Mouse (Mus musculus): ENCODE measurements at regions not wholly inside any gene's neighbourhood (a gene's known extent, or its start where the extent isn't known, plus 50 kb on each side); places are given as distances from the start of the nearest gene placed in this dataset.

GRCm38 (mm10) chr3:37916281-37916680, 192.0 kb upstream of the Gm5148 start:
- Histone ChIP-seq H3K79me2 (ENCODE audit: control insufficient read depth, insufficient read depth) (no peaks in the 10 kb centered on the region), H3K27me3 (ENCODE audit: control insufficient read depth, insufficient read depth, insufficient read length) (no peaks in the 10 kb centered on the region), H3ac (ENCODE audit: control insufficient read depth, insufficient read length) (no peak overlapping the region), H3K36me3 (ENCODE audit: control insufficient read depth, insufficient read depth) (no peaks in the 10 kb centered on the region), H3K4me3 (no peak overlapping the region), H3K4me2 (ENCODE audit: low read depth) (peak overlapping the region; percentile 30)
- TF ChIP-seq E2F4 (IDR thresholded peaks at IDR 0.05; ENCODE audit: insufficient read depth) (no peak), USF1 (IDR thresholded peaks at IDR 0.05; ENCODE audit: low read depth) (no peak), MAX (IDR thresholded peaks at IDR 0.05; ENCODE audit: low read depth) (no peak), TCF3 (IDR thresholded peaks at IDR 0.05; ENCODE audit: insufficient read length, low read depth) (no peak), POLR2A (IDR thresholded peaks at IDR 0.05; ENCODE audit: insufficient read length, low read depth) (no peak), MYOG (IDR thresholded peaks at IDR 0.05; ENCODE audit: control insufficient read depth in 1 of 3, insufficient read depth in 1 of 3, insufficient read length in 2 of 3, low read depth in 2 of 3) (no peak), MYOD1 (IDR thresholded peaks at IDR 0.05; ENCODE audit: control insufficient read depth in 1 of 3, insufficient read length in 2 of 3, low read depth in 2 of 3) (no peak), POLR2AphosphoS2 (IDR thresholded peaks at IDR 0.05; ENCODE audit: insufficient read length, low read depth) (no peak), SRF (IDR thresholded peaks at IDR 0.05; ENCODE audit: control insufficient read depth, insufficient read length, low read depth) (no peak), CEBPB (IDR thresholded peaks at IDR 0.05; ENCODE audit: insufficient read depth, poor library complexity, severe bottlenecking) (no peak), TCF12 (IDR thresholded peaks at IDR 0.05; ENCODE audit: insufficient read depth, poor library complexity, severe bottlenecking) (no peak), REST (IDR thresholded peaks at IDR 0.05; ENCODE audit: insufficient read depth, insufficient read length) (no peak)

GRCm38 (mm10) chr3:37915673-37916072, 191.4 kb upstream of the Gm5148 start:
- Histone ChIP-seq H3K4me2 (ENCODE audit: low read depth) (no peak overlapping the region), H3K27me3 (ENCODE audit: control insufficient read depth, insufficient read depth, insufficient read length) (no peaks in the 10 kb centered on the region), H3ac (ENCODE audit: control insufficient read depth, insufficient read length) (no peak overlapping the region), H3K36me3 (ENCODE audit: control insufficient read depth, insufficient read depth) (no peaks in the 10 kb centered on the region), H3K4me3 (no peak overlapping the region), H3K79me2 (ENCODE audit: control insufficient read depth, insufficient read depth) (no peaks in the 10 kb centered on the region)
- no peak for TF ChIP-seq MYOG (IDR thresholded peaks at IDR 0.05; ENCODE audit: control insufficient read depth in 1 of 3, insufficient read depth in 1 of 3, insufficient read length in 2 of 3, low read depth in 2 of 3)
- no peak for TF ChIP-seq POLR2AphosphoS2 (IDR thresholded peaks at IDR 0.05; ENCODE audit: insufficient read length, low read depth)
- TF ChIP-seq TCF3 (IDR thresholded peaks at IDR 0.05; ENCODE audit: insufficient read length, low read depth), result no peak
- no peak for TF ChIP-seq TCF12 (IDR thresholded peaks at IDR 0.05; ENCODE audit: insufficient read depth, poor library complexity, severe bottlenecking)
- no peak for TF ChIP-seq POLR2A (IDR thresholded peaks at IDR 0.05; ENCODE audit: insufficient read length, low read depth)
- no peak for TF ChIP-seq MYOD1 (IDR thresholded peaks at IDR 0.05; ENCODE audit: control insufficient read depth in 1 of 3, insufficient read length in 2 of 3, low read depth in 2 of 3)
- no peak for TF ChIP-seq MAX (IDR thresholded peaks at IDR 0.05; ENCODE audit: low read depth)
- no peak for TF ChIP-seq REST (IDR thresholded peaks at IDR 0.05; ENCODE audit: insufficient read depth, insufficient read length)
- no peak for TF ChIP-seq USF1 (IDR thresholded peaks at IDR 0.05; ENCODE audit: low read depth)
- TF ChIP-seq CEBPB (IDR thresholded peaks at IDR 0.05; ENCODE audit: insufficient read depth, poor library complexity, severe bottlenecking), result no peak
- no peak for TF ChIP-seq SRF (IDR thresholded peaks at IDR 0.05; ENCODE audit: control insufficient read depth, insufficient read length, low read depth)
- TF ChIP-seq E2F4 (IDR thresholded peaks at IDR 0.05; ENCODE audit: insufficient read depth), result no peak

GRCm38 (mm10) chr3:37914136-37914535, 189.8 kb upstream of the Gm5148 start:
- TF ChIP-seq POLR2A (IDR thresholded peaks at IDR 0.05; ENCODE audit: insufficient read length, low read depth) (no peak), MYOG (IDR thresholded peaks at IDR 0.05; ENCODE audit: control insufficient read depth in 1 of 3, insufficient read depth in 1 of 3, insufficient read length in 2 of 3, low read depth in 2 of 3) (no peak), MAX (IDR thresholded peaks at IDR 0.05; ENCODE audit: low read depth) (no peak), REST (IDR thresholded peaks at IDR 0.05; ENCODE audit: insufficient read depth, insufficient read length) (no peak), MYOD1 (IDR thresholded peaks at IDR 0.05; ENCODE audit: control insufficient read depth in 1 of 3, insufficient read length in 2 of 3, low read depth in 2 of 3) (no peak), SRF (IDR thresholded peaks at IDR 0.05; ENCODE audit: control insufficient read depth, insufficient read length, low read depth) (no peak), TCF3 (IDR thresholded peaks at IDR 0.05; ENCODE audit: insufficient read length, low read depth) (no peak)
- no peaks in the 10 kb centered on the region for H3K27me3 ChIP-seq (ENCODE audit: control insufficient read depth, insufficient read depth, insufficient read length)
- no peak overlapping the region for H3K4me3 ChIP-seq
- no peak overlapping the region for H3K4me2 ChIP-seq (ENCODE audit: low read depth)
- no peaks in the 10 kb centered on the region for H3K79me2 ChIP-seq (ENCODE audit: control insufficient read depth, insufficient read depth)
- no peak overlapping the region for H3ac ChIP-seq (ENCODE audit: control insufficient read depth, insufficient read length)
- no peaks in the 10 kb centered on the region for H3K36me3 ChIP-seq (ENCODE audit: control insufficient read depth, insufficient read depth)

- Histone ChIP-seq H3K4me3 (no peak overlapping the region), H3K79me2 (ENCODE audit: control insufficient read depth, insufficient read depth) (no peaks in the 10 kb centered on the region), H3K4me2 (ENCODE audit: low read depth) (no peak overlapping the region), H3K27me3 (ENCODE audit: control insufficient read depth, insufficient read depth, insufficient read length) (no peaks in the 10 kb centered on the region), H3ac (ENCODE audit: control insufficient read depth, insufficient read length) (no peak overlapping the region), H3K36me3 (ENCODE audit: control insufficient read depth, insufficient read depth) (no peaks in the 10 kb centered on the region)
- no peak for TF ChIP-seq TCF3 (IDR thresholded peaks at IDR 0.05; ENCODE audit: insufficient read length, low read depth)
- TF ChIP-seq MYOG (IDR thresholded peaks at IDR 0.05; ENCODE audit: control insufficient read depth in 1 of 3, insufficient read depth in 1 of 3, insufficient read length in 2 of 3, low read depth in 2 of 3), result no peak
- TF ChIP-seq TCF12 (IDR thresholded peaks at IDR 0.05; ENCODE audit: insufficient read depth, poor library complexity, severe bottlenecking), result no peak
- TF ChIP-seq MYOD1 (IDR thresholded peaks at IDR 0.05; ENCODE audit: control insufficient read depth in 1 of 3, insufficient read length in 2 of 3, low read depth in 2 of 3), result no peak
- TF ChIP-seq E2F4 (IDR thresholded peaks at IDR 0.05; ENCODE audit: insufficient read depth), result no peak
- no peak for TF ChIP-seq CEBPB (IDR thresholded peaks at IDR 0.05; ENCODE audit: insufficient read depth, poor library complexity, severe bottlenecking)
- TF ChIP-seq USF1 (IDR thresholded peaks at IDR 0.05; ENCODE audit: low read depth), result no peak
- TF ChIP-seq MAX (IDR thresholded peaks at IDR 0.05; ENCODE audit: low read depth), result no peak
- no peak for TF ChIP-seq POLR2A (IDR thresholded peaks at IDR 0.05; ENCODE audit: insufficient read length, low read depth)
- no peak for TF ChIP-seq SRF (IDR thresholded peaks at IDR 0.05; ENCODE audit: control insufficient read depth, insufficient read length, low read depth)
- TF ChIP-seq REST (IDR thresholded peaks at IDR 0.05; ENCODE audit: insufficient read depth, insufficient read length), result no peak
- TF ChIP-seq POLR2AphosphoS2 (IDR thresholded peaks at IDR 0.05; ENCODE audit: insufficient read length, low read depth), result no peak
Measured at GRCm38 (mm10) chr3:37909821-37910220, 185.5 kb upstream of the Gm5148 start.

All from myocyte (in vitro differentiated cells).